In the genomic region with DNA sequence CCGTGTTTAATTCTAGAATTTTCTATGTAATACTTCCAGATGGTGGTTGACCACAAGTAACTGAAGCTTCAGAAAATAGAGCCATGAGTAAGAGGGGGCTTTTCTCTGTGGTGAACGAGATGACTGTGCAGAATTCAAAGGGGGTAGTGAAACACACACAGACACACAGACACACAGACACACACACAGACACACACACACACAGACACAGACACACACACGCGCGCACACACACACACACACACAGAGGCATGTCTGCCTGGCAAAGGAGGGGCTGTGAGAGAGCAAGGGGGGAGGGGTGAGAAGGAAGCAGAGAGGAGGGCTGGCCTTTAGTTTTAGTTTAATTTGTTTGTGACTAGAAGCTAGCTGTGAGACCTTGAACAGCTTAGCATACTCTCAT, we compare ENCODE assay signal across 20 mouse cellular contexts. TPM values are rescaled to one million over a fixed set of nuclear protein-coding genes. Genes with fewer than 3 reads are reported as not detected.
DNase-seq lines count a peak whose midpoint lies in the region; TF ChIP-seq lines count a peak whose summit lies in the region.
"Had no signal": no experiment of that assay in that cellular context is flagged by ENCODE, and none has a peak within 500 bp of the region (broad histone marks: within the 10 kb centered on the region; RNA-seq: fewer than 3 reads in every experiment).

No protein-coding gene starts in this region.

- H3K4me3 ChIP-seq in embryonic fibroblast, embryonic 13.5 days (ENCODE audit: insufficient read depth, low read length), result no peak overlapping the region
- no peak overlapping the region for H3K4me3 ChIP-seq in macrophage (ENCODE audit: inconsistent target)
- H3K4me3 ChIP-seq in heart, embryonic 10.5 days, result no peak overlapping the region
- H3K4me3 ChIP-seq: forebrain, embryonic 13.5 days; left cerebral cortex, adult 2 months had no signal

- DNase-seq in 416B (ENCODE audit: low read depth), result peak; percentile 98
- DNase-seq in CD4-positive, CD25-positive, alpha-beta regulatory T cell, adult 2 months (ENCODE audit: low read depth, low spot score), result peak; percentile 59
- DNase-seq in embryo, embryonic 11 days, result no peak
- DNase-seq in adrenal gland, adult (ENCODE audit: inconsistent age in 2 of 2, low spot score in 1 of 2), result no peak
- no peak for DNase-seq in heart, embryonic 10.5 days (ENCODE audit: low spot score)
- no peak for DNase-seq in cerebellum, adult 9-11 months
- DNase-seq: adrenal gland, postnatal 10 days; gastrocnemius, postnatal 25 days; kidney, adult 11 months; kidney, postnatal 36 days; lung, adult 2 months had no signal

- H3K36me3 ChIP-seq in macrophage (ENCODE audit: inconsistent target), result no peaks in the 10 kb centered on the region
- H3K36me3 ChIP-seq in heart, embryonic 10.5 days, result no peaks in the 10 kb centered on the region

- H3K9me3 ChIP-seq in heart, embryonic 10.5 days, result no peaks in the 10 kb centered on the region
- H3K9me3 ChIP-seq: forebrain, embryonic 13.5 days had no signal

- WGBS in macrophage (ENCODE audit: missing documents), result 0% methylated on average over 5 of the region's 5 CpGs
- 94% methylated on average over 5 of the region's 5 CpGs for WGBS in heart, embryonic 10.5 days

- peak overlapping the region; percentile 78 for H3K27ac ChIP-seq in embryonic fibroblast, embryonic 13.5 days (ENCODE audit: insufficient read depth, low read length)
- H3K27ac ChIP-seq in macrophage, result peak overlapping the region; percentile 74
- no peak overlapping the region for H3K27ac ChIP-seq in heart, embryonic 10.5 days
- H3K27ac ChIP-seq: forebrain, embryonic 13.5 days; left cerebral cortex, adult 2 months had no signal

- H3K27me3 ChIP-seq in heart, embryonic 10.5 days (ENCODE audit: insufficient read depth, poor library complexity, severe bottlenecking), result no peaks in the 10 kb centered on the region
- H3K27me3 ChIP-seq: forebrain, embryonic 13.5 days; Patski had no signal

- no peaks in the 10 kb centered on the region; the same call in none of the 2 replicates for H3K4me1 ChIP-seq in embryonic fibroblast, embryonic 13.5 days (ENCODE audit: control insufficient read depth, insufficient read depth, low read length)
- 0 out of 2 replicates have a peak, but pooled peaks cover 3% of the 10 kb centered on the region for H3K4me1 ChIP-seq in heart, embryonic 10.5 days
- H3K4me1 ChIP-seq: forebrain, embryonic 13.5 days had no signal

- H3K79me2 ChIP-seq in macrophage (ENCODE audit: inconsistent target), result peaks cover 32% of the 10 kb centered on the region

- no peak for TF ChIP-seq CTCF in embryonic fibroblast, embryonic 13.5 days (IDR thresholded peaks at IDR 0.05; ENCODE audit: borderline replicate concordance, insufficient read depth, low read length)

- TF ChIP-seq POLR2A in embryonic fibroblast, embryonic 13.5 days (IDR thresholded peaks at IDR 0.05; ENCODE audit: low read depth, low read length), result no peak

RNA-seq across cellular contexts. Expression of a gene that starts 1.9 kb away (rescaled TPM):
- polyA plus RNA-seq in embryonic fibroblast, embryonic 13.5 days (2011; ENCODE audit: insufficient read length, low read depth, missing spikeins), result 28.6 and 54.2 TPM in 2 replicates
- total RNA-seq in macrophage (2018; cell fraction: chromatin; rRNA removed), result 100 to 1,000 TPM in 10 of 26 experiments, 10 to 100 TPM in 16; 18.6 to 267 (median 69.2) TPM
- 100 to 1,000 TPM; 101 to 389 (median 242) TPM for total RNA-seq in macrophage (2018; cell fraction: cytosol; rRNA removed)
- 100 to 1,000 TPM in 17 of 26 experiments, 10 to 100 TPM in 9; 50.3 to 384 (median 116) TPM for total RNA-seq in macrophage (2018; cell fraction: nucleus; rRNA removed)
- polyA plus RNA-seq in macrophage (2018), result 181 to 387 TPM (median 323 TPM) in 3 replicates
- 0.71 and 1.6 TPM in 2 replicates for polyA plus RNA-seq in heart, embryonic 10.5 days (2016; fragmentation: Nextera tagmentation; extraction: Ambion mirVana)
- total RNA-seq: gastrocnemius, postnatal 25 days had no signal

RNA-seq across cellular contexts. Expression of a gene that starts 28.1 kb away (rescaled TPM):
- polyA plus RNA-seq in embryonic fibroblast, embryonic 13.5 days (2011; ENCODE audit: insufficient read length, low read depth, missing spikeins), result 37.6 and 39.3 TPM in 2 replicates
- total RNA-seq in macrophage (2018; cell fraction: chromatin; rRNA removed), result 10 to 100 TPM in 22 of 26 experiments, 1 to 10 TPM in 4; 3.8 to 30.5 (median 14.8) TPM
- 10 to 100 TPM in 24 of 26 experiments, 1 to 10 TPM in 2; 7.9 to 18.8 (median 15.6) TPM for total RNA-seq in macrophage (2018; cell fraction: cytosol; rRNA removed)
- 10 to 100 TPM in 18 of 26 experiments, 1 to 10 TPM in 8; 6.6 to 26.5 (median 12.3) TPM for total RNA-seq in macrophage (2018; cell fraction: nucleus; rRNA removed)
- polyA plus RNA-seq in macrophage (2018), result 13.5 to 21.4 TPM (median 17.3 TPM) in 3 replicates
- polyA plus RNA-seq in heart, embryonic 10.5 days (2016; fragmentation: Nextera tagmentation; extraction: Ambion mirVana), result 34.9 and 41.0 TPM in 2 replicates

RNA-seq across cellular contexts. Expression of a gene that starts 59.4 kb away (rescaled TPM):
- polyA plus RNA-seq in embryonic fibroblast, embryonic 13.5 days (2011; ENCODE audit: insufficient read length, low read depth, missing spikeins), result not detected in 2 replicates
- not detected for total RNA-seq in macrophage (2018; cell fraction: chromatin; rRNA removed)
- not detected for total RNA-seq in macrophage (2018; cell fraction: cytosol; rRNA removed)
- total RNA-seq in macrophage (2018; cell fraction: nucleus; rRNA removed), result not detected
- not detected in 3 replicates for polyA plus RNA-seq in macrophage (2018)
- polyA plus RNA-seq in heart, embryonic 10.5 days (2016; fragmentation: Nextera tagmentation; extraction: Ambion mirVana), result not detected in 2 replicates
- total RNA-seq: adrenal gland, postnatal 10 days; gastrocnemius, postnatal 25 days; left cerebral cortex, adult 2 months had no signal
- polyA plus RNA-seq: forebrain, embryonic 13.5 days; heart, embryonic 16.5 days; lung, adult 2 months; midbrain, embryonic 11.5 days; neural tube, embryonic 14.5 days; Patski; stomach, embryonic 14.5 days had no signal

Comparison
In these comparisons a context has a peak if more than half of its experiments do, and no peak if none do; other contexts are left out.
1. DNase-seq: peak in 416B (single experiment) and CD4-positive, CD25-positive, alpha-beta regulatory T cell, adult 2 months (single experiment); none in embryo, embryonic 11 days (single experiment), adrenal gland, adult (0 of 2), heart, embryonic 10.5 days (single experiment) and cerebellum, adult 9-11 months (single experiment).